Mouse (Mus musculus) gastrocnemius, postnatal 10 days (tissue): Measurements from ENCODE around the gene Arid3b. TPM values are rescaled to one million over a fixed set of nuclear protein-coding genes. Genes with fewer than 3 reads are reported as not detected.

Source experiments
- DNase-seq: peaks from one replicate; pipeline ENCODE4 v3.0.0; 2021; ENCODE audit warnings: mixed read lengths
- total RNA-seq, 2 experiments: library from RNA; stranded (reverse); gene quantifications; 2 replicates each; pipeline ENCODE4 v1.2.3; 2021

Gene Arid3b
- total RNA-seq, 2 experiments from 2014 or later, result 1.6 to 3.3 TPM

DNA sequence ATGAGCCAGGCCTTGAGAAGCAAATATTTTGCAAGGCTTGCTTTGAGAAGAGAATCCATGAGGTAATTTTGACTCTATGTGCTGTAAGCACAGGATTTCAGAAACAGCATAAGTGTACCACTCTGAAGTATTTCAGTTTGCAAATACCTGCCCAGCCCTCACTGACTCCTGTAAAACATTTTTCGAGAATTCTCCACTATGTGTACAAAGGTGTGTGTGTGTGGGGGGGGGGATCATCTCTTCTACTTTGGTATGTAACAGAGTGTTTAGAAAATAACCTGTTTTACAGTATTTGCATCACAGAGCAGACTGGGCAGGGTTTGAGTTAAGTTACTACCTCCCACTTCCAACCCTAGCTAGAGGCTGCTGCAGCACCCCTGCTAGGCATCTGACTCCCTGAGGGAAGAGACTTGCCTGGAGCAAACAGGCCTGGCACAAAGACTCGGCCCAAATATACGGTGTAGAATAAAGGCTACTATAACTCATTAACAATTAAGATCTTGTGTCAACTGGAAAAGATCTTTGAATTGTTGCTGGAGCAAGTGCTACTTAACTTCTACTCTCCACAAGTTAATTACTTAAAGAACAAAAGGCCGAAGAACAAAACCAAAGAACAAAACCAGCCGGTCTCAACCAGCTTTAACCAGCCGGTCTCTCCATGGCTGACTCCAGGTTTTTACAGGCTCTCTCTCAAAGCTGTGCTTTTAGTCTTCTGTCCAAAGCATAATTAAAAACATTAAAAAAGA lies 6.6 kb downstream of the Arid3b start:
- DNase-seq, result no peak

DNA sequence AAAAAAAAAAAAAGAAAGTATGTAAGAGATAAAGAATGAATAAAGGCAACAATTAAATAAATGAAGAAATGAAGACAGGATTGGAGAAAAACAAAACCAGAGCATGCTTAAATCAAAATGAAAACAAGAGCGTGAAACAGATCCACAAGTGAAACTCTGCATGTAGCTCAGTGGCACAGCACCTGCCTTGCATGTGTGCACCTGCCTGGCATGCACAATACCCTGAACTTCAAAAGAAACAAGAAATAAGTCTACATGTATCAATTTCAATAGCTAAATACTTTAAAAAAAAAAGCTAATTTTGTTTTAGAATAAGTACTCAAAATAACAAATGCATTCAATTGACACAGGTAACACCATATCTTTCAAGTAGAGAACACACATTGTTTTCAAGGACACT lies 13.2 kb downstream of the Arid3b start:
- DNase-seq, result no peak

DNA sequence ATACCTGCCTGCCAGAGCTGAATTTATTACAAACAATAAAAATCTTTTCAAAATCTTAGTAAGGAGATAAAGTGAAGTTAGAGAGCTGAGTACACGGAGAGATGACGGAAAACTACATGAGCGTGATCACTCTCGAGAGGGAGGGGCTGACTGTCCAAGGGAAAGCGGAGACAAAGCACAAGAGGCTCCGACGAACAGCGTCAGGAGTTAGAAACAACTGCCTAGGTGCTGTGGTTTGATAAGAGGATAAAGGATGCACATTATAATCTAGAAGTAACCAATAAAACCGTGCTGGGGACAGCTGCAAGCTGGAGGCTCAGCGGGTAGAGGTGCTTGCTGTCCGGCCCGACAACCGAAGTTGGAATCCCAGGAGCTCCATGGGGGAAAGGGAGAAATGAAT lies 13.8 kb downstream of the Arid3b start:
- DNase-seq, result no peak

DNA sequence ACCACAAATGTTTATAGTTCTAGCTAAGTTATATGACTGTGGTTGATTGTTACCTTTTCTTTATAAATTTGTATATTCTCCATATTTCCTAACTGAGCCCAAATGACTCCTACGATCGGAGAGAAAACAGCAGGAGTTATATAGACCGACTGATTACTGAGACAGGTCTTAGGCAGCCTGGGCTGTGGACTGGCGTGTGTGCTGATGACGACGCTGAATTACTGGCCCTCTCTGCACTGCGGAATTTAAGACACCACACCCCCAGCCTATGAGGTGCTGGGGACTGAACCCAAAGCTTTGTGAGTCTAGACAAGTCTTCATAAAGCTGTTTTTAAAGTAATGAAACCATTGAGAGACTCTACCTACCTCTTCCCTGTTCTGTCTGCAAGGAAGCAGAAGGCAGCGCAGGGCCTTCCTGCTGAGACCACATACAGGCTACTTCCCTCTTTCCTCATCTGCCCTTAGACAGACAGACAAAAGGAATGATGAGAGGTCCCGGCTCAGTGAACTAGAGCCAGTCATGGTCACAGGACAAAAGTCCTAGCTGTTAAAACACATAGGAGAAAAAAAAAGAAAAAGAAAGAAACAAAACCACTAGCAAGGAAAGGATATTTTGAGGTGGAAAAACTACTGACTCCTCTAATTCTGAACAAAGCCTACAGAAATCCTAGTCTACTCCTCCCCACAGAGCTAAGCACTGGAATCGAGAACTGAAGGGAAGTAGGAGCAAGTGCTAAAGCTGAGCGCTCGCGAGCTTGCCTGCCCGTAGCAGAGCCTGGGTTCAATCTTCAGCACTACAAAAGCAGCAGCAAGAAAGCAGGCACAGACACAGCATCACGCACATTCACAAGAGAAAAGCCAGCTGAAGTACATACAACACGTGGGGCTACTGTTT lies 16.2 kb downstream of the Arid3b start:
- DNase-seq, result no peak

DNA sequence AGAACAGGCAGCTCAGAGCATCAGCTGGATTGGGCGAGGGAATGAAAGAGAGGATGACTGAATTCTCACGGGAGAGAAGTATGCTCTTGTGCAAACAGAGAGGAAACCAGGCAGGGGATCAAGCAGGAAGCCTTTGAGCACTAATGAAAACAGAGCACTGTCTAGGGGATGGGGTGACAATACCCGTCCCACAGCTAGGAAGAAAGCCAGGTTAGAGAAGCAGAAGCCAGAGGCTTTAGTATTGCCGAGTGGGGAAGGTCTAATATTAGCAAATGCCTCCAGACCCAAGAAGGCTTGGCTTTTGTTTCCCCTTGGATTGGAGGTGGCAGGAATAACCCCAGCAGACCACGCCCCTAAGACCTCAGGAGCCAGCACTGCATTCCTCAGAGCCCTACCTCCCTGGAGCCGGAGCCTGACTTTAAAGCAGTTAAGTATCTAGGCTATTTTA lies 19.3 kb downstream of the Arid3b start:
- DNase-seq, result no peak

DNA sequence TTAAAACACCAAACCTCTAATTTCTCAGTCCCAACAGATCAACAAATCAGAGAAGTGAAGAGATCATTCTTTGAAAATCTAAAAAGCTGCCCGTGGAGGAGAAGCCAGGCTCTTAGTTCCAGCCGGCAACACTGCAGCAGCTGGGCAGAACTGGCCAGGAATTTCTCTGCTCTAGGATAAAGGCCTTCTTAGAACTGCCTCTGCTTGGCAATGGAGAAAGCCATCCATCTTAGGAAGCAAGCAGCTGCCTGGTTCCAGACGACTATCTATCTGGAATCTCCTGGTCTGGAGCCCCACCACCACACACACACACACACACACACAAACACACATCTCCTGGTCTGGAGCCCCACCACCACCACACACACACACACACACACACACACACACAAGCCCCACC lies 21.7 kb downstream of the Arid3b start:
- DNase-seq, result no peak

DNA sequence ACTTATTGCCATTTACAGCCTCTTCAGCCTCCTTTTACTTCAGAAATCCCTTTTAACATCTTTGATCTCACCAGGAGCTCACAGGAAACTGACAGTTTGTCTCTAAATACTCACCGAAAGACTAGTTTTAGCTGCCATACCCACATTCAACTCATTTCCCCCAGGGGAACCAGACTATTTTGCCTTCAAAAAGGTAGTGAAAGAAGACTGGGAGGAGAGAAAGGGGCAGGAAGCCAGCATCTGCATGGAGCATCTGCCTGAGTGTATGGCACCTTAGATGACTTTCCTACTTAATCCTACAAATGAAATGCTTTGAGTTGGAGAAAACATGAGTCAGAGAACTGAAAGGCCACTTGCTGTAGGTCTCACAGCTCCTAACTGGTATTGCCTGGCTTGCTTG lies 22.6 kb downstream of the Arid3b start:
- no peak for DNase-seq

DNA sequence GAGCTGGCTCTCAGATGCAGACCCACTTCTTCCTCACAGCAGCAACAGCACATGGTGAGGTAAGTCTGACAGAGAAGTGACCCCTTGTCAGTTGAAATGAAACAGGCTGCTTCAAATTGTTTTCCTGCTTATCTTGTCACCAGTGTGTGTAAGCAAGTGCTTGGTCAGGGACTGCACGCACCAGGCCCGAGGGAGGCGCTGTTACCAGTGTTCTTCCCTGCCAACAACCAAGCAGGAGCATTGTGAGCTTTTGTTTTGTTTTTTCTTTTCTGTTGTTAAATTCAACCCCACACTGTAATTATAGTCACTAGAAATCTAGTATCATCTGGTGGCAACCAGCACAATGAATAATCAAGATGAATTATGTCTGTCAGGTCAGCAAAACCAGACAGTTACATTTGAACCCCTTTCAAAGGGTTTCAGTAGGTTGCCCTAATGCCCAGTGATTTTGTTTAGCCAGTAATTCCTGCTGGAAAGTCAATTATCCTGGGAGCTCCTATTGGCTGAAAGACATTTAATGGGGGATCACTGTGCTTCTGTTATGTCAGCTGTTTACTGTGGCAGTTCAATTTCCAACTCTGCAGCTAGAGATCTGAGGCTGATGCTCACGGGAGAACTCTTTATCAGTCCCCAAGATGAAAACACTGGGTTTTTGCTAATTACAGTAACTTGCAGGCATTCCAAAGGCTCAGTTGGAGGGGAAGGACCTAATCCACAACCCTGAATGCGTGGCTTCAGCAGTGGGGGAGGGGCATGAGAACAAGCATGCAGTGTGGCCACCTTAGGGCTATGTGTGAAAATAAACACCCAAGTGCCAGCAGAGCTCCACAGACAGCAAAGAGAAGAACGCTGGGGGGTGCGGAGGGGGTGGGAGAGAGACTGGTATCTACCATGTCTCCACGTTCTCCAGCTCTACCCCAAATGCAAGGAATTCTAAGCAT lies 24.5 kb downstream of the Arid3b start:
- no peak for DNase-seq

DNA sequence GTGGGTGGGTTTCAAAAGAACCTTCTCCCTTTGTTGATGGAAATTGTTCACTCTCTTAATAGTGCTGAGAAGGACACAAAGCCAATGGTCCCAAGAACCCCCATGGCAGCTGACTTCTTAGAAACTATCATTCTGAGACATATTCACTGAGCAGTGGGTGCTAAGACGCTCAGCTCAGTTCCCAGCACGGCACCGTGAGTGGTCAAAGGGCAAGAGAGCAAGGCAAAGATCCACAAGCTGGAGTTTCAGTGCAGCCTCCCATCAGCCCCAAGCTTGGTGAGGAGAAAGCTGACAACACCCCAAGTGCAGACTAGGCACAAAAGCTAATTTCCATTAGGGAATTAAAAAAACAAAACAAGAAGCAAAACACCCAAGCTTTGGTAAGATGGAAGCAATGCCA lies 25.9 kb downstream of the Arid3b start:
- no peak for DNase-seq

DNA sequence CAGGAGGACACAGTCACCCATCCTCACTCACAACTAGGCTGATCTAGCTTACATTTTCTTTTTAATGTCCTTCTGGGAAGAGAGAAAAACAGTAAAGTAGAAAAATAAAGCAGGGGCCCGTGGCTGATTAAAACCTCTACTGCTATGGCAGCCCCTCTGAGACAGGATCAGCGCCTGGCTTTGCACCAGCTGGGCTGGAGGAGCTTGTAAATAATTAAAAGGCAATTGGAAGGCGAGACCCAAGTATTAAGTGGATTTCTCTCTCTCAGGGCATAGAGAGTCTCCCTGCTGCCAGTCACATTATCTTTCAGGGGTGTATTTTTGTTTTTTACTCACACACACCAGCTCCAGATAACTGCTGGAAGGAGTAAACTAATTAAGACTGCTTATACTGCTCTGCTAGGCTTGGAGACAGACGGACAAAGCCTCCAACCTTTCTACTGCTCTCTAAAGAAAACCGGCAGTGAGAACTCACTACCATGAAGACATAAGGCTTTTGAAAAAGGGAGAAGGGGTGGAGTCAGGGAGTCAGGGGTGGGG lies 27.8 kb downstream of the Arid3b start:
- no peak for DNase-seq

DNA sequence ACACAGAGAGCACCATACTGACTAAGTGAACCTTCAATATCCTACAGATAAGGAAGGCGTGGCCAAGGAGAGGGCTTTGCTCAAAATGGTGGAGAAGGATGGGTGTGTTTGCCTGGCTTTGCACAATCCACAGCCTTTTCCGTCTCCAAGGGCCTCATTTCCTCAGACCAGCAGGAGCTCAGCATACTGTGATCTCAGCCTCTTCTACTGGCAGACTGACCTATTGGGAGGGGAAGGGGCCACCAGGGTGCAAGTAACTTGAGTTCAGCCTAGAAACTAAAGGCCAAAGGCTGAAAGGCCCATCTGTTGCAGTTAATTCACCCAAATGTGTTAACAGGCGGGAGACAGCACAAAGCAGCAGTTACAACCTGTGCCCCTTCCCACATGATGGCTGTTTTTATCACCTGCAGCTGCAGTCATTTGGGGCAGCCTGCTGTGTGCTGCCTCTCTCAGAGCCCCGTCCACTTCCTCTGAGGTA lies 29.4 kb downstream of the Arid3b start:
- DNase-seq, result no peak

DNA sequence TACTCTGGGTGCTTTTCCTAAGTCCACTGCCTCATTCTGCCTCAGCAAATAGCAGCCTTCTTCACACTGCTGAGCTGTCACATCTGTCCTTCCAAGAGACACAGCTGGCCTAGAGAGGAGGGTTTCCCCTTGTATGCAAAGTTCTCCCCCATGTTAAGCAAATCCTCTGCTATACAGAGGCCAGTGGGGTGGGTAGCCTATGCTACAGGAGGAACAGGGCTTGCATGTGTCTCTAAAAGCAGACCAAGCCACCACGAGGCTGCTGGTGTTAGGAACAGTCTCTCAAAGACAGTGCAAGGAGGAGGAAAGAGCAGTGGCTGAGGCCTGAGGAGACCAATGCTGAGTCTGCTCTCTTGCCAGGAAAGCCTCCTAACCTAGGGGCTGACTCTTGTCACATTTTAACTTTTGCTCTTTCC lies 30.5 kb downstream of the Arid3b start:
- no peak for DNase-seq

DNA sequence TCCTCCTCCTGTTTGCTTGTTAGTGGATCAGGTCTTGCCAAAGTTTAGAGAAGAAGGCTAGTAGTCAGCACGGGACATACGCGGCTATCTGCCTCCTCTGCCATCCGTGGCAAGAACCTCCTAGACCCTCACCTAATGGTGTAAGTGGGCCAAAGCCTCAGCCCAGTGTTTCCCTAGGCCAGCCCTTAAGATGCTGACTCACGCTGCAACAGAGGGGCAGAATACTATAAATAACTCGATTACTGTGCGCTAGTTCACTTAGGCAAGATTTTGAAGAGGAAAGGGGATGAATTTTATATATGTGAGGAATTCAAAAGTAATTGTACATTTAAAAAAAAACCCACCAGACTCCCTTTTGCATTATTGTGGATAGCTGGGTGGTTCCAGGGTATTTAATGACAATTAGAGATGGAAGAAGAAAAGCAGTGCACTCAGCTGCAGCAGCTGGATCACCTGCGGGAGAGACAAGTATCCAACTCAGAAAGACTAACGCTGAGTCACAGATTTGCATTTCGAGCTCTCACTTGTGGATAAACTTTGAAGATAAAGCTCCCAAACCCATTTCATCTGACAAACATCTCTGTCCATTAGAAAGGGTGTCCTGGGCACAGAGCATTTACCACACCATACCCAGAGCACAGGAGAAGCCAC lies 31.4 kb downstream of the Arid3b start:
- DNase-seq, result no peak

DNA sequence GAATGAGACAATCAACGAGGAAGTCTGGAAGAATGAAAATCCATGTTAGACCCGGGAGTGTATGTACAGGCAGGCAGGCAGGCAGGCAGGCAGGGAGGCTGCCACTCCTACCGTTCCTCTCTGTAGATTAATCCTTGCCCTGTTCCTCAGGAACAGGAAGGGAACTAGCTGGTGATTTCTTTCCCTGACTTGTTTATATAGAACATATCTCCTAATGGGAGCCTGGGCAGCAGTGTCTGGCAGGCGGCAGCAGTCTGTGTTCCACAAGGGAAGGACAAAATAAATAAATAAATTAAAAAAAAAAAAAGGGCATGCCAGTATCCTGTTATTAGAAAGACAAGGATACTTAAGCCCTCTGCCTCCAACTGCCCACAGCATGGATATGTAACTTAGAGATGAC lies 32.8 kb downstream of the Arid3b start:
- no peak for DNase-seq

DNA sequence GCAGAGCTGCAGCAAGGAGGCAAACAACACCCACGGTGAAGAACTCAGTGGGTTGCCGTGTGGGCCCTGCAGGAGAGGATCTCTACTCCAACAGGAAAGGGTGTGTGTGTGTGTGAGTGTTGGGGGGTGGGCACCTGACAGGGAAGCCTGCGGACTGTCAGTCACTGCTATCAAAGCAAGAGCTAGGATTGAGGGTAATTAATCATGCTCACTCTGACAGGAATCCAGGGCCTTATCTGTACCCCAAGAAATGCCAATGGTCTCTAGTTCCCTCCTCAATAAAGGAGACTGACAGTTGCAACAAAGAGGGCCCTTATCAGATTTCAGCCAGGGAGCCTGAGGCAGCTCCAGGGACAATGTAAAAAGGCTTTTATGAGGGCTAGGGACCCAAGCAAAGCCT lies 33.5 kb downstream of the Arid3b start:
- no peak for DNase-seq

DNA sequence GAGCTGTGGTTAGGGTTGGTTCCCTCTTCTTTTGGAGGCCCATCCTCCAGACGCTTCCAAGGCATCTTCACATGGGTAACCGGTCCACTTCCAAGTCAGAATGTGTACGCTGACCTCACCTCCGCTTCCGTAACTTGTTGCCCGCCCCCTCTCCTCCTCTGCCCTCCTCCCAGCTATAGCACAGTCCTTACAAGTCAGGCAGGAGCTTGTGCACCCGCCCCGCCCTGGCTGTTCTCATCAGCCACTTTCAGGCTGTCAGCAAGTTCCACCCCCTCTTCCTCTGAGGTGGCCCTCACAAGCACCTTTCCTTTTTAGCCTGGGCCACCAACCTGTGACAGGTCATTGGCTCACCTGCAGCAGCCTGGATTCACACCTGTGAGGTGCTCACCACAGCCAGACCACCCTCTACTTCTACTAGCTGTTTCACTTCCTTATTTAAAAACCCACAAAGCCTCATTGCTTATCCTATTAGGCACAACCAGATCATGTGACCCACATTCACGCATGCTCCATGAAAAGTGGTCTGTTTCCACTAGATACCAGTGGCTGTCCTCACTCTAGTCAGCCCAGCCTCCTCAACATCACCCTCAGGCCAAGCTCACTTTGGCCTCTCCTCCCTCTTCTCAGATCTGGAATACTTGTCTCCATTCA lies 36.1 kb downstream of the Arid3b start:
- DNase-seq, result no peak

DNA sequence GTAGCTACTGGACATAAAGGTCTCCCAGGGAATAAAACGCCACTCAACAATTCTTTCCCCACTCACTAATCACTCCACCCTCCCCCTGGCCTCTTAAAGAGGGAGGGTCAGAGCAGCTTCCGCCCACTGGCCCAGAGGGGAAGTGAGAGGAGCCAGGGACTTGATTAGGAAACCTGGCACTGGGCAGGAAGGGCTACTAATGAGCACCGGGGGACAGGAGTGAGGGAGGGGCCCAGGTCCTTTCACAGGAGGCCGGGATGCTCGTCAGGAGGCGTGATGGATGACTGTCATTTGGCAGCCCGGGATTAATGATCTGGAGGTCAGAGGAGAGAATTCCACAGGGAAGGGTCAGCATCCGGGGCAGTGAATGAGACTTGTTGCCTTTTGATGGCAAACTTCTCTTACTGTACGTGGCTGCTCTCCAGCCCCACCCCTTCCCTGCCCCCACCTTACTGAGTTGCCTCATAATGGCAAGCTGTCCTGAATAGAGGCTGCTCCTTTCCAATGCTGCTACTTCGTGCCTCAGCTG lies 37.8 kb downstream of the Arid3b start:
- no peak for DNase-seq

DNA sequence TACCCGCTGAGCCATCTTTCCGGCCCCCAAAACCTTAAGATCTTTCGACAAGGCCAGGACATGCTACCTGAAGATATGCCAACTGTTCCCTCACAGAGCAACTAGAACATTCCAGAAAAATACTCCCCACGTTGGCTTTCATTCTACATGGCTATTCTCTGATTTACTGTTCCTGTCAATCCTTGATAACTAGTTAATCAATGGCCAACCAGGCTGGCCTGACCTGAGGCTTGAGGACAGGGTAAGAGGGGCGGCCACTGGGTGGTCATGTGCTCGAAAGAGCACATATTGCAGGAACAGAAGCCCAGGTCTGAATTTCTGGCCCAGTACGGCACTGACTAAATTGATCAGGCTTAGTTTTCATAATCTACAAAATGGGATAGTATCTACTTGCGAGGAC lies 39.1 kb downstream of the Arid3b start:
- no peak for DNase-seq

DNA sequence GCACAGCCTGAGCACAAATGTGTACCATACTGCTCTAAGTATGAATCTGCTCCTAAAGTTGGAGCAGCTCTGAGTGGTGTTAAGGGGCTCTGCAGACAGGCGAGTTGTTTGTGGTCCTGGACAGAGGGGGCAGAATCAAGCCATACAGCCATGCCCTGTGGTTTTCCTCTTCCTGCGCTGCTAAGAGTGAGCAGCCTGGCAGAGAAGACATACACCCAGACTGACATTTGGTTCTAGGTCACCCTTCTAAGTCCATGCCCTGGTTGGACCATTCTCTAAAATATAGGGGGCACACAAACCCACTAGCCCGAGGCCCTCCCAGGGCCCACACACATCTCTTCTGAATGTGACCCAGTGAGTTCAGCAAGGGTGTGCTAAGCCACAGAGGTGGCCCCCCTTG lies 46.9 kb downstream of the Arid3b start:
- no peak for DNase-seq

DNA sequence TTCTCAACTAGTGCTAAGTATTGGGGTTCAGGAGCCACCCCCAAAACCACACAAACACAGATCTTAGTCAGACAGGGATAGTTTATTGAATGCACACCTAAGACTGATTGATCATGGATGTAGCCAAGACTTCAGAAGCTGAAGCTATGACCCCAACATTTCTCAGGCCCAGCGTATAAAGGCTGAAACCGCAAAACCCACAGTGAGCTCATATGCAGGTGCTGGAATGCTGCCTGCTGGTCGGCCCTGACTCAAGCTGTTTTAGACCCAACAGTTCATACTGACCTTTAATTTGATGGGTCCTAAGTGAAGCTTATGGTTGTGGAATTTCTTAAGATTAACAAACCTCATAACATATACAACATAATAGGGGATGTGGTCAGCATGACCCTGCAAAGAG lies 53.9 kb downstream of the Arid3b start:
- DNase-seq, result no peak

DNA sequence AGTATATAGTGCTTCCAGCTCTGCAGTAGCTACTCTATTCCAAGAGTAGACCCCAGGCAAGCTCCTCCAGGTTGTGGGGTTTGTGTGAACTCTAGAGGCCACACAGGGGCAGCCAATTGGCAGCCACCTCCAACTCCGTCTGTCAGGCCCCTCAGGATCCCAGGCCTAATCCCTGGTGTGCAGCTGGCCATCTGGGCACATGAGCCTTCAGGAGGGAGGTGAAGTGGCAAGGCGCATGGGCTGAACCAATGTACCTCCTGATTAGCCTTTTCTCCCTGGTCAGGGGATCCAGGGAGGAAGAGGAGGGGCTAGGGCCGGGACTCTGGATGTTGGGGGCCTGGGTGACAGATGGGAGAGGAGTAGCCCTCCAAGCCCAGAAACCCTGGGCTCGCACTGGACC lies 60.9 kb downstream of the Arid3b start:
- DNase-seq, result no peak
